Mouse (Mus musculus): ENCODE data around the gene Cyp2d11. TPM values are rescaled to one million over a fixed set of nuclear protein-coding genes. Genes with fewer than 3 reads are reported as not detected.

The Cyp2d11 gene
- total RNA-seq (2023) = not detected

DNA sequence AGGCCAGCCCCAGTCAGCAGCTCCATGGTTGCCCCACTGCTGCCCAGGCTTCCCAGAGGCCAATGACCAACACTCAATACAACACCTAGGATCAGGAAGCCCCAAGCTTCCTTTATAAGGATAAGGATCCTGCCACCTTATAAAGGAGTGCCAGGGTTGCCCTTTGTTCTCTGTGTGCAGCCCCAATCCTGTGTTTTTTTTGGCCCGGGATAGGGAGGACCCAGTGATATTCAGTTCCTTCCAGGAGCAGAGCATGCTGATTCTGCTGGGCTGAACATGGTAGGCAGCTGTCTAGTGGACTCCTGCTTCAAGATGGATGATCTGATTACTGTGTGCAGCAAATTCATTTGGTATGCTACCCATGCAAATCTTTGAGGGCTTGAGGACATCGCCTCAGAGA, at the start of gene Cyp2d11:
Cyp2d11 (minus strand) TSS at position 101 of the 400 bp plus-strand sequence.

DNA sequence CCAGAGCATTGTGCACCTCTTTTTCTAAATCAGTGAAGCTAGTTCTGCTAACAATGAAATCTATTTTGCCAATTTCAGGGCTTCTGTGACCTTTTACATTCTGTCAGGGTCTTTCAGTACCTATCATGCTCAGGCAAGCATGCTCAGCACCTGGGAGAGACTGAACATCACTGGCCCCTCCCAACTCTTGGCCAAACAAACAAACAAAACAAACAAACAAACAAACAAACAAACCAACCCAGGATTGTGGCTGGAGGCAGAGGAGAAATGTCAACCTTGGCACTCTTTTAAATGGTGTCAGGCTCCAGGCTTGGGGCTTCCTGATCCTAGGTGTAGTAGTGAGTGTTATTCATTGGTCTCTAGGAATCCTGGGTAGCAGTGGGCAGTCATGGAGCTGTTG, 39.3 kb upstream of the Cyp2d11 start, which contains the start of gene Cyp2d9:
Cyp2d9 (plus strand) TSS at position 301 of the 400 bp plus-strand sequence.

GRCm38 (mm10) chr15:82406981-82407380, 13.2 kb upstream of the Cyp2d11 start, which contains the start of gene Cyp2d10:
TSS of gene Cyp2d10 (minus strand) at chr15:82407195.

GRCm38 (mm10) chr15:82379871-82380713, 13.7 kb downstream of the Cyp2d11 start, which contains the start of gene Cyp2d22:
TSS of gene Cyp2d22 (minus strand) at chr15:82380260.

DNA sequence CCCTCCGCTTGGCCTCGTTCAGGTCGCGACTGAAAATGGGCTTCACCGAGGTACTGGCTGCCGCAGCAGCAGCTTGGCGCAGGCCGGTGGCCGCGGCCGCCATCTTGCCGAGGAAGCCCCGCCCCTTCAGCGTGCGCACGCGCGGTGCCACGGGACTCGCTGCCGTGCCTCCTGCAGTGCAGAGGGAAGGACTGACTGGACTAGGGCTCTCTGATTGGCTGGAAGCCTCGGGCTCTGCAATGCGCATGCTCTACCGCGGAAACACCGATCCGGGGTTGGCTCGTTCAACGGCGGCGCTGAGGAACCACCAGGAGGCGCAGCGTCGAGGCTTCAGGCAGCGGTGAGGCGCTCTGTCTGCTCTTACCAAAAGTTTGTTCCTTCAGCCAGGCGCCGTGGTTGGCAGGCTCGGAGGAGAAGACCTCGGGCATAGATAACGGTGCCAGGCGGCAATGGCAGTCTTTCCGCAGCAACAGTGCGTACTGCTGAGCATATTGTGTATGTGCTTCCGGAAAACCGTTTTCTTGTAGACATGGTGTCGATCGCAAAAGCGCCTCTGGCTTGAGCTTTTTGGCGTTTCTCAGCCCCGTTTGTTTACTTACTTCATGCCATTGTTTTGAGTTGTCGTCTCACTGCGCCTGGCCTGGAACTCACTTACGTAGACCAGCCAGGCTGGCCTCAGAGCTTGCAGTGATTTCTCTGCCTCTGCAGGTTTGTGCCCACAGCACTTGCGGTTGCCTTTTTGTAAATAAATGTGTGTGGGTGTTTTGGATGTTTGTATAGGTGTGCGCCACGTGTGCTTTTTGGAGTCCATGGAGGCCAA, 39.5 kb downstream of the Cyp2d11 start, which contains the start of gene Ndufa6:
Ndufa6 (minus strand) TSS at position 197 of the 820 bp plus-strand sequence.

Other genes with a start within 250 kb of the Cyp2d11 start
- 10 to 100 TPM; 76.3 to 79.6 TPM for gene Srebf2, start 246.8 kb downstream of the Cyp2d11 start, total RNA-seq (2023)
- gene Shisa8, start 181.2 kb downstream of the Cyp2d11 start, total RNA-seq (2023) = under 1 TPM in 1 of 2 experiments, not detected in 1; 0.40 TPM
- 1 to 10 TPM; 1.8 to 4.3 TPM for gene Tnfrsf13c, start 169.7 kb downstream of the Cyp2d11 start, total RNA-seq (2023)
- 10 to 100 TPM; 11.5 to 16.9 TPM for gene Cenpm, start 149.3 kb downstream of the Cyp2d11 start, total RNA-seq (2023)
- gene 1500009C09Rik, start 141.6 kb downstream of the Cyp2d11 start, total RNA-seq (2023) = not detected
- gene Sept3, start 119.1 kb downstream of the Cyp2d11 start, total RNA-seq (2023) = not detected
- under 1 TPM; 0.35 to 0.42 TPM for gene Wbp2nl, start 95.1 kb downstream of the Cyp2d11 start, total RNA-seq (2023)
- 100 to 1,000 TPM in 1 of 2 experiments, 10 to 100 TPM in 1; 93.8 to 108 TPM for gene Naga, start 55.1 kb downstream of the Cyp2d11 start, total RNA-seq (2023)
- gene Pheta2, start 55.1 kb downstream of the Cyp2d11 start, total RNA-seq (2023) = 1 to 10 TPM; 1.8 to 2.8 TPM
- 100 to 1,000 TPM in 1 of 2 experiments, 10 to 100 TPM in 1; 83.7 to 103 TPM for gene Smdt1, start 55.1 kb downstream of the Cyp2d11 start, total RNA-seq (2023)
- 10 to 100 TPM; 79.4 to 88.3 TPM for gene Ndufa6, start 39.7 kb downstream of the Cyp2d11 start, total RNA-seq (2023)
- 1 to 10 TPM in 1 of 2 experiments, under 1 TPM in 1; 0.99 to 1.5 TPM for gene Cyp2d22, start 13.8 kb downstream of the Cyp2d11 start, total RNA-seq (2023)
- gene Cyp2d10, start 13.2 kb upstream of the Cyp2d11 start, total RNA-seq (2023) = not detected
- gene Cyp2d9, start 39.4 kb upstream of the Cyp2d11 start, total RNA-seq (2023) = not detected
- gene Cyp2d12, start 161.1 kb upstream of the Cyp2d11 start, total RNA-seq (2023) = not detected
- not detected for gene Cyp2d34, start 226.9 kb upstream of the Cyp2d11 start, total RNA-seq (2023)

Measured in neutrophil, adult 59 days (primary cell).